Mouse (Mus musculus): ENCODE results near the gene Plekha3. TPM values are rescaled to one million over a fixed set of nuclear protein-coding genes. Genes with fewer than 3 reads are reported as not detected.

The Plekha3 gene
- 5.7 and 7.0 TPM in 2 replicates for polyA plus RNA-seq (2015; fragmentation: Nextera tagmentation; extraction: Ambion mirVana)

GRCm38 (mm10) chr2:76674725-76675427 is at the start of gene Plekha3:
TSS of gene Plekha3 (plus strand) at chr2:76675281.
- Histone ChIP-seq H3K27ac (replicated peaks) (peak within 1 kb of the TSS; percentile 85), H3K36me3 (peaks cover 11% of the 10 kb centered on the region), H3K27me3 (replicated peaks) (no peaks in the 10 kb centered on the region), H3K9ac (peak within 1 kb of the TSS; percentile 93), H3K9me3 (no peaks in the 10 kb centered on the region), H3K4me1 (peaks cover 40% of the 10 kb centered on the region), H3K4me3 (peak within 1 kb of the TSS; percentile 96), H3K4me2 (peak within 1 kb of the TSS; percentile 83)
- WGBS = 5% methylated on average over 48 of the region's 52 CpGs
- ATAC-seq (ENCODE audit: extremely low read depth, insufficient number of reproducible peaks, low FRiP score, low TSS enrichment) = peak; percentile 76

GRCm38 (mm10) chr2:76630293-76630692 is 44.8 kb upstream of the Plekha3 start:
- Histone ChIP-seq H3K27ac (replicated peaks) (no peak overlapping the region), H3K9ac (no peak overlapping the region)
- no peak for ATAC-seq (ENCODE audit: extremely low read depth, insufficient number of reproducible peaks, low FRiP score, low TSS enrichment)

GRCm38 (mm10) chr2:76631600-76631999 is 43.5 kb upstream of the Plekha3 start:
- H3K4me3 ChIP-seq = no peak overlapping the region
- peaks cover 2% of the 10 kb centered on the region for H3K9me3 ChIP-seq
- no peak for ATAC-seq (ENCODE audit: extremely low read depth, insufficient number of reproducible peaks, low FRiP score, low TSS enrichment)
- no peaks in the 10 kb centered on the region for H3K4me1 ChIP-seq
- peaks cover 95% of the 10 kb centered on the region for H3K36me3 ChIP-seq
- H3K9ac ChIP-seq = no peak overlapping the region
- 92% methylated on average over 4 of the region's 4 CpGs for WGBS
- H3K4me2 ChIP-seq = no peak overlapping the region
- H3K27me3 ChIP-seq (replicated peaks) = no peaks in the 10 kb centered on the region
- no peak overlapping the region for H3K27ac ChIP-seq (replicated peaks)

More at GRCm38 (mm10) chr2:76630293-76630692, 44.8 kb upstream of the Plekha3 start:
- WGBS = 79% methylated on average over 12 of the region's 12 CpGs
- Histone ChIP-seq H3K4me2 (no peak overlapping the region), H3K4me1 (no peaks in the 10 kb centered on the region), H3K4me3 (no peak overlapping the region), H3K36me3 (peaks cover 95% of the 10 kb centered on the region), H3K9me3 (peaks cover 13% of the 10 kb centered on the region), H3K27me3 (replicated peaks) (no peaks in the 10 kb centered on the region)

DNA sequence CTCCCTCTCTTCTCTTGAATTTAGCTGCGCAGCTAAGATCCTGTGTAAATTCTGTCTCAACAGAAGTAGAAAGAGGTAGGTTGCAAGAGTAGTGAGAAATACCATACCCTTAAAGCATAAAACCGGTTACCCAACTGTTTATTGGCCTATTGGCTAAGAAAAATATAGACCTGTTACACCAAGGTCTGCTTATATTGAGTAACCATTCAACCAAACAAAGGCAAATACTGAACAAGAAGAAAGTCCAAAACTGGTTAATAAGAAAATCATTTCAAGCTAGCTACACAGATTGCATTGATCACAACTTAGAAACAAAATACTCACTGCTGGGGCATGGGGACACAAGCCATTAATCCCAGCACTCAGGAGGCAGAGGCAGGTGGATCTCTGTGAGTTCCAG is 35.4 kb upstream of the Plekha3 start:
- Histone ChIP-seq H3K9me3 (no peaks in the 10 kb centered on the region), H3K9ac (no peak overlapping the region), H3K4me2 (no peak overlapping the region), H3K4me1 (peaks cover 7% of the 10 kb centered on the region), H3K36me3 (peaks cover 94% of the 10 kb centered on the region), H3K27me3 (replicated peaks) (no peaks in the 10 kb centered on the region), H3K4me3 (no peak overlapping the region), H3K27ac (replicated peaks) (no peak overlapping the region)
- 81% methylated on average over 2 of the region's 2 CpGs for WGBS
- no peak for ATAC-seq (ENCODE audit: extremely low read depth, insufficient number of reproducible peaks, low FRiP score, low TSS enrichment)

- Histone ChIP-seq H3K27me3 (replicated peaks) (no peaks in the 10 kb centered on the region), H3K4me2 (no peak overlapping the region), H3K36me3 (peaks cover 56% of the 10 kb centered on the region), H3K27ac (replicated peaks) (no peak overlapping the region), H3K9ac (no peak overlapping the region), H3K9me3 (no peaks in the 10 kb centered on the region), H3K4me1 (peaks cover 21% of the 10 kb centered on the region), H3K4me3 (no peak overlapping the region)
- ATAC-seq (ENCODE audit: extremely low read depth, insufficient number of reproducible peaks, low FRiP score, low TSS enrichment) = no peak
These were observed 31.3 kb upstream of the Plekha3 start for GRCm38 (mm10) chr2:76643801-76644200.

DNA sequence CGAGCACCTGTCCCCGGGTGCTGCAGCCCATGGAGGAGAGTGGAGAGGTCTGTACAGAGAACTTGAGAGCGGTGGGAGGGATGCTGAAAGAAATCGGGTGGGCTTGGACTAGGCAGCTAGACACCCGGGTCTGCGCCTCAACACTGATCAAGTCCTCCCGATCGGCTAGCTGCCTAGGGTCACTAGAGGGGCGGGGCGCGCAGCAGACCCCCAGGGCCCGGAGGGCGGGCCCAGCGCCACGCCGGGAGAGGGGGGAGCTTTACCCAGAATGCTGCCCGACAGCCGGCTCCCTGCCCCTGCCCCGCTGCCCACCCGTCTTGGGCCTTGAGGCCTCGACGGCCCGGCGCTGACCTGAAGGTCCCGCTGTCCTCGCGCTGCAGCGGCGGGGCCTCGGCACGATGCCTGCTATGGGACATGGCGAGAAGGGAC is 27.6 kb upstream of the Plekha3 start:
- peaks cover 24% of the 10 kb centered on the region for H3K4me1 ChIP-seq
- H3K27me3 ChIP-seq (replicated peaks) = no peaks in the 10 kb centered on the region
- peaks cover 19% of the 10 kb centered on the region for H3K36me3 ChIP-seq
- ATAC-seq (ENCODE audit: extremely low read depth, insufficient number of reproducible peaks, low FRiP score, low TSS enrichment) = peak; percentile 21
- peak overlapping the region; percentile 94 for H3K4me2 ChIP-seq
- peak overlapping the region; percentile 91 for H3K9ac ChIP-seq
- peak overlapping the region; percentile 89 for H3K27ac ChIP-seq (replicated peaks)
- H3K4me3 ChIP-seq = peak overlapping the region; percentile 88
- H3K9me3 ChIP-seq = no peaks in the 10 kb centered on the region
- WGBS = 1% methylated on average over 32 of the region's 32 CpGs

DNA sequence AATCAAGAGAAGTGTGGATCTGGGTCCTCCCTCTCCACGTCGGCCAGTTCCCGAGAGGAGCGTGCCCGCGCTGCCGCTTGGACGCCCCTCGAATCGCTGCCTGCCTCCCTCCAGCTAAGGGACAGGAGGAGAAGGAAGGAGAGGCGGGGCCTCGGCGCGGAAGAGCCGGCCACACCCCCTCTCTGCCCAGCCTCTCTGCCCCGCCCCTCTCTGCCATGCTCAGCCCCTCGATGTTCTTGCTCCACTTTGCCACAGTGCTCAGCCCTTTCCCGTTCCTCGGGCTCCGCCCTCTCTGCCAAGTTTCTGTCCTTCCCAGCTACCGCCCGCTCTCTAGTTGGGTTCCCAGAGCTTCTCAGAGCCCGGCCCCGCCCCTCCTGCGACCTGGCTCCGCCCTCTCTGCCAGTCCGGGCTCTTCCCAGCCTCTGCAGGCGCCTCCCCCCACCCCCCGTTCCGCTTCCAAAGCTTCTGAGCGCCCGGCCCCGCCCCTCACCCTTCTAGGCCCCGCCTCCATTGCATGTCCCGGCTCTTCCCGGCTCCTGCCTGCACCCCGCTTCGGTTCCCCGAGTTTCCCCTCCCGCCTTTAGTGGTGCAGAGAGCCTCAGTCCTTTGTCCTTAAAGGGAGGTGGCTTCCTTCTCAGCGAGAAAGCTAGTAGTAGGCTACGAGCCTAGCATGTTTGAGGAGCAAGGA is 27.1 kb upstream of the Plekha3 start, which contains the start of the genes Prkra and Pjvk:
Gene Prkra, minus strand, starts transcription at position 133 of the 688 bp plus-strand sequence.
Gene Pjvk, plus strand, starts transcription at position 594 of the 688 bp plus-strand sequence.
- no peaks in the 10 kb centered on the region for H3K9me3 ChIP-seq
- H3K4me3 ChIP-seq = peak within 1 kb of the TSS; percentile 88
- peak within 1 kb of the TSS; percentile 89 for H3K27ac ChIP-seq (replicated peaks)
- H3K4me1 ChIP-seq = peaks cover 24% of the 10 kb centered on the region
- 0% methylated on average over 41 of the region's 42 CpGs for WGBS
- peak within 1 kb of the TSS; percentile 91 for H3K9ac ChIP-seq
- H3K4me2 ChIP-seq = peak within 1 kb of the TSS; percentile 94
- ATAC-seq (ENCODE audit: extremely low read depth, insufficient number of reproducible peaks, low FRiP score, low TSS enrichment) = peak; percentile 95
- no peaks in the 10 kb centered on the region for H3K27me3 ChIP-seq (replicated peaks)
- peaks cover 14% of the 10 kb centered on the region for H3K36me3 ChIP-seq

- Histone ChIP-seq H3K36me3 (peaks cover 8% of the 10 kb centered on the region; the same call in 1 of the 2 replicates), H3K27me3 (replicated peaks) (no peaks in the 10 kb centered on the region), H3K4me3 (peak overlapping the region; percentile 88), H3K4me1 (peaks cover 22% of the 10 kb centered on the region), H3K9ac (peak overlapping the region; percentile 78), H3K27ac (replicated peaks) (peak overlapping the region; percentile 89), H3K4me2 (peak overlapping the region; percentile 94), H3K9me3 (no peaks in the 10 kb centered on the region)
- no peak for ATAC-seq (ENCODE audit: extremely low read depth, insufficient number of reproducible peaks, low FRiP score, low TSS enrichment)
- WGBS = 26% methylated on average over 13 of the region's 13 CpGs
These were observed 26.4 kb upstream of the Plekha3 start for GRCm38 (mm10) chr2:76648666-76649141.

GRCm38 (mm10) chr2:76653070-76653469 is 22.0 kb upstream of the Plekha3 start:
- H3K27ac ChIP-seq (replicated peaks) = no peak overlapping the region
- H3K4me1 ChIP-seq = peaks cover 6% of the 10 kb centered on the region
- H3K9ac ChIP-seq = no peak overlapping the region
- no peak for ATAC-seq (ENCODE audit: extremely low read depth, insufficient number of reproducible peaks, low FRiP score, low TSS enrichment)
- H3K9me3 ChIP-seq = no peaks in the 10 kb centered on the region
- WGBS = 83% methylated on average over 4 of the region's 4 CpGs
- H3K27me3 ChIP-seq (replicated peaks) = no peaks in the 10 kb centered on the region
- no peak overlapping the region for H3K4me3 ChIP-seq
- no peaks in the 10 kb centered on the region for H3K36me3 ChIP-seq
- no peak overlapping the region for H3K4me2 ChIP-seq

- H3K27ac ChIP-seq (replicated peaks) = no peak overlapping the region
- no peaks in the 10 kb centered on the region for H3K9me3 ChIP-seq
- no peak overlapping the region for H3K4me2 ChIP-seq
- no peak overlapping the region for H3K9ac ChIP-seq
- 83% methylated on average over 5 of the region's 5 CpGs for WGBS
- H3K4me1 ChIP-seq = no peaks in the 10 kb centered on the region
- 0 out of 2 replicates have a peak, but pooled peaks cover 4% of the 10 kb centered on the region for H3K27me3 ChIP-seq (replicated peaks)
- H3K36me3 ChIP-seq = no peaks in the 10 kb centered on the region
- no peak overlapping the region for H3K4me3 ChIP-seq
- ATAC-seq (ENCODE audit: extremely low read depth, insufficient number of reproducible peaks, low FRiP score, low TSS enrichment) = no peak
These were observed 20.4 kb upstream of the Plekha3 start for GRCm38 (mm10) chr2:76654646-76655045.

DNA sequence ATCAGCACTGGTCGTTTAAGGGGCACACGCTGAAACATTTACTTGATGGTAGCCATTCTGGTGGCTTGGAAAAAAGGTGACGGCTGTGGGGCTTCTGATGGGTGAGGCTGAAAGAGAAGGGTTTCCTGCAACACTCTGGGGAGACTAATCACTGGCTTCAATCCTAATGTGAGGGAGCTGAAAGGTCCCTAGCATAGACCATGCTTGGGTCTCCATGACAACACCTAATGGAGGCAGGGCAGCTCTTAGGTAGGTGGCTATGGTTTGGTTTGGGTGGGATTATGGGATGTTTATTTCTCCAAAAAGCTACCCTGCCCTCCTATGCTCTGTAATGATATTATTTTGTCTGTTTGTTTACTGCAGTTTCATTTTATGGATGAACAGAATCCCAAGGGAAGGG is 19.6 kb upstream of the Plekha3 start:
- H3K4me1 ChIP-seq = no peaks in the 10 kb centered on the region
- WGBS = 61% methylated on average over 3 of the region's 3 CpGs
- no peak overlapping the region for H3K9ac ChIP-seq
- H3K4me2 ChIP-seq = no peak overlapping the region
- H3K27ac ChIP-seq (replicated peaks) = no peak overlapping the region
- no peak for ATAC-seq (ENCODE audit: extremely low read depth, insufficient number of reproducible peaks, low FRiP score, low TSS enrichment)
- H3K36me3 ChIP-seq = no peaks in the 10 kb centered on the region
- no peak overlapping the region for H3K4me3 ChIP-seq
- no peaks in the 10 kb centered on the region for H3K9me3 ChIP-seq
- H3K27me3 ChIP-seq (replicated peaks) = 0 out of 2 replicates have a peak, but pooled peaks cover 4% of the 10 kb centered on the region

Data from heart, embryonic 13.5 days (tissue).